Mouse (Mus musculus) limb, embryonic 12.5 days (tissue): ENCODE results near the gene Rpl38. TPM values are rescaled to one million over a fixed set of nuclear protein-coding genes. Genes with fewer than 3 reads are reported as not detected.
A peak's percentile ranks its signal among the peaks of the same experiment; 100 is the strongest.

Source experiments
- ATAC-seq: fragments of 200-750 bp; cut with Nextera tagmentation; 2 replicates; pipeline ENCODE4 v1.8.0; 2017; ENCODE audit warnings: low read depth, moderate TSS enrichment; ENCODE audit not compliant: insufficient number of reproducible peaks, insufficient read depth, low FRiP score, low TSS enrichment
- H3K27ac ChIP-seq: fragments of 300-500 bp; sonication (generic); 2 replicates; pipeline ENCODE4 v1.5.1; 2016; ENCODE audit warnings: mild to moderate bottlenecking, moderate library complexity
- H3K27me3 ChIP-seq: fragments of 300-500 bp; sonication (generic); 2 replicates; pipeline ENCODE4 v1.6.1; 2016; ENCODE audit warnings: mild to moderate bottlenecking, moderate library complexity
- H3K36me3 ChIP-seq: fragments of 300-500 bp; sonication (generic); 2 replicates; pipeline ENCODE4 v1.6.1; 2016; ENCODE audit warnings: mild to moderate bottlenecking, moderate library complexity
- H3K4me1 ChIP-seq: fragments of 300-500 bp; sonication (generic); replicated peaks from 2 replicates; pipeline ENCODE4 v1.6.1; 2016
- H3K4me2 ChIP-seq: fragments of 300-500 bp; sonication (generic); 2 replicates; pipeline ENCODE4 v1.6.1; 2016; ENCODE audit warnings: mild to moderate bottlenecking, moderate library complexity
- H3K4me3 ChIP-seq: fragments of 300-500 bp; sonication (generic); replicated peaks from 2 replicates; pipeline ENCODE4 v1.5.1; 2016; ENCODE audit warnings: mild to moderate bottlenecking
- H3K9ac ChIP-seq: fragments of 300-500 bp; sonication (generic); replicated peaks from 2 replicates; pipeline ENCODE4 v1.6.1; 2016; ENCODE audit warnings: mild to moderate bottlenecking, moderate library complexity
- H3K9me3 ChIP-seq: fragments of 300-500 bp; sonication (generic); 2 replicates; pipeline ENCODE4 v1.6.1; 2016; ENCODE audit warnings: mild to moderate bottlenecking, moderate library complexity
- WGBS: fragments of 180-500 bp; shearing (Covaris S2); methylation state at CpG from one replicate; pipeline ENCODE4 v1.1.7; 2016; 5-methylcytosine and 5-hydroxymethylcytosine counted together
- polyA plus RNA-seq: library from polyadenylated mRNA; unstranded; fragments of >200 nt; fragmentation: Nextera tagmentation; extraction: Ambion mirVana; gene quantifications from 2 replicates; pipeline ENCODE4 v1.2.1, GENCODE M21; 2016

Gene Rpl38
- polyA plus RNA-seq, 1 experiment from 2014 or later, result 981 TPM

DNA sequence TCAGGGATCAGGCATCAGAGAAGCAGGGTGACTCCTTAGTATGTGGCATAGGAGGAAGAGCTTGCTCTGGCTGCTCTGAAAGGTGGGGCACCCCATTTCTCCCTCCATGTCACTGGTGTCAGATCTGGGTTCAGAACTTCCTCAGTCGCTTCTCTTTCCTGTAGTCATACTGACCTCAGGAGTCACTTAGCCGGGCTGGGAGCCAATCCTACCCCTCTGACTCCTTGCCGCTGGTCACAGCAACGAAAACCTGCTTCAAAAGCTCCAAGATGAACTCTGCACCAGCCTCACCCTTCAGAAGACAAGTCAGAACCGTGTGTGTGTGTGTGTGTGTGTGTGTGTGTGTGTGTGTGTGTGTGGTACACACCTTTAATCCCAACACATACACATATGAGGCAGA is 38.0 kb downstream of the Rpl38 start:
- Histone ChIP-seq H3K36me3 (peaks cover 23% of the 10 kb centered on the region; the same call in 1 of the 2 replicates), H3K27ac (no peak overlapping the region), H3K4me2 (no peak overlapping the region), H3K4me1 (peaks cover 7% of the 10 kb centered on the region; the same call in 1 of the 2 replicates), H3K4me3 (no peak overlapping the region), H3K27me3 (no peaks in the 10 kb centered on the region), H3K9me3 (no peaks in the 10 kb centered on the region), H3K9ac (no peak overlapping the region)
- WGBS, result 87% methylated on average over 5 of the region's 5 CpGs
- no peak for ATAC-seq

DNA sequence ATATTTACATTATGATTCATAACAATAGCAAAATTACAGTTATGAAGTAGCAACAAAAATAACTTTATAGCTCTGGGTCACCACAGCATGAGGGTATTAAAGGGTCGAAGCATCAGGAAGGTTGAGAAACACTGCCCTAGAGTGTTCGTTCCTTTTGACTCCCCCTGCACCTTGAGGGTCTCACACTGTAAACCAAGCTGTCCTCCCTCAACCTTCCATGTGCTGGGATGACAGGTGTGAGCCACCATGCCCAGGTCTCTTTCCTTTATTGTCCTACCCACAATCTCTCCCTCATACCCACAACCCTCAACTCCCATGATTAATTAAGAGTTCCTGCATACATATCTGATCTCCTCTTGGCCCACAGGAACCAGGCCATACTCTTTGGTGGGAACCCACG is 43.1 kb downstream of the Rpl38 start:
- H3K4me2 ChIP-seq, result no peak overlapping the region
- H3K27me3 ChIP-seq, result no peaks in the 10 kb centered on the region
- no peaks in the 10 kb centered on the region for H3K4me1 ChIP-seq
- no peaks in the 10 kb centered on the region for H3K9me3 ChIP-seq
- WGBS, result 85% methylated on average over 3 of the region's 3 CpGs
- H3K36me3 ChIP-seq, result peaks cover 23% of the 10 kb centered on the region
- H3K4me3 ChIP-seq, result no peak overlapping the region
- no peak overlapping the region for H3K9ac ChIP-seq
- ATAC-seq, result no peak
- H3K27ac ChIP-seq, result no peak overlapping the region

DNA sequence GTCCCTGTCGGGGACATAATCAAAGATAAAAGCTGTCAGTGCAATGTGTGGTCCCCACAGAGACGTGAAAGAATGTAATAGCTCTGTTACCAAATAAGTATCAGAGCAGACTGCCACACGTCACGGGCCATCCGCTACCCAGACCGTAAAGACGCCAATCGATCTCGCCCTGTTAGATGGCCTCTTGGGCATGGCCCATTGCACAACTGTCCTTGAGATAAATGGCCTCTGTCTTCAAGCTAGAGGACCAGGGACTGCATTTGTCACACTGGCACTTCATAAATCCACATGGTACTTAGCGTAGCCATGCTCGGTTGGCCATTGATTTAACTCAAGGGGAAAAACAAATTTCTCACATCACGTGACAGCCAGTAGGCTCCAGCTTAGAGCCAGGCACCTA is 43.5 kb downstream of the Rpl38 start:
- WGBS, result 79% methylated on average over 12 of the region's 12 CpGs
- no peak overlapping the region for H3K27ac ChIP-seq
- no peak overlapping the region for H3K9ac ChIP-seq
- no peak for ATAC-seq
- no peak overlapping the region for H3K4me2 ChIP-seq
- H3K36me3 ChIP-seq, result peaks cover 23% of the 10 kb centered on the region
- no peaks in the 10 kb centered on the region for H3K9me3 ChIP-seq
- H3K4me3 ChIP-seq, result no peak overlapping the region
- H3K4me1 ChIP-seq, result no peaks in the 10 kb centered on the region
- no peaks in the 10 kb centered on the region for H3K27me3 ChIP-seq

DNA sequence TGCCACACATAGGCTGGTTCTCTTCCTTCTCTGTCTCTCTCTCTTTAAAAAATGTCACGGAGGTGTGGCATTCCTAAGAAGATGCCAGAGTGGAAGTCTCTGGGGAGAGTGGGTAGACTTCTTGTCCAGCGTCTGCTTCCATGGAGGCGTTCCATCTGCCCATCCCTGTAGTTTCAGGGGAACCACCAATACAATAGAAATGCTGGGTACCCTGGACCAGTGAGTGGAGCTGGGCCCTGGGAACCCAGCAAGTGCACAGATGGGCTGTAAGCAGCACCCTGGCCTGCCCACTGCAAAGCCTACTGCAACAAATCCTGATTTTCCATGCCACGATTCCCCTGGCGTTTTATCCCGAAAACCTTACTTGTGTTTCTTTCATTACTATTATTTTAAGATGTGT is 46.2 kb downstream of the Rpl38 start:
- no peak overlapping the region for H3K4me2 ChIP-seq
- ATAC-seq, result no peak
- H3K27me3 ChIP-seq, result no peaks in the 10 kb centered on the region
- no peak overlapping the region for H3K27ac ChIP-seq
- WGBS, result 86% methylated on average over 6 of the region's 6 CpGs
- H3K36me3 ChIP-seq, result peaks cover 10% of the 10 kb centered on the region; the same call in 1 of the 2 replicates
- no peaks in the 10 kb centered on the region for H3K4me1 ChIP-seq
- no peak overlapping the region for H3K9ac ChIP-seq
- H3K9me3 ChIP-seq, result no peaks in the 10 kb centered on the region
- H3K4me3 ChIP-seq, result no peak overlapping the region

GRCm38 (mm10) chr11:114715531-114715930 is 47.2 kb downstream of the Rpl38 start:
- H3K36me3 ChIP-seq, result peaks cover 6% of the 10 kb centered on the region; the same call in 1 of the 2 replicates
- no peaks in the 10 kb centered on the region for H3K4me1 ChIP-seq
- H3K4me2 ChIP-seq, result no peak overlapping the region
- WGBS, result 79% methylated on average over 7 of the region's 7 CpGs
- ATAC-seq, result no peak
- H3K27ac ChIP-seq, result 0 out of 2 replicates have a peak overlapping the region, but pooled peaks have one; percentile 5
- H3K27me3 ChIP-seq, result no peaks in the 10 kb centered on the region
- no peaks in the 10 kb centered on the region for H3K9me3 ChIP-seq
- H3K9ac ChIP-seq, result no peak overlapping the region
- H3K4me3 ChIP-seq, result no peak overlapping the region

DNA sequence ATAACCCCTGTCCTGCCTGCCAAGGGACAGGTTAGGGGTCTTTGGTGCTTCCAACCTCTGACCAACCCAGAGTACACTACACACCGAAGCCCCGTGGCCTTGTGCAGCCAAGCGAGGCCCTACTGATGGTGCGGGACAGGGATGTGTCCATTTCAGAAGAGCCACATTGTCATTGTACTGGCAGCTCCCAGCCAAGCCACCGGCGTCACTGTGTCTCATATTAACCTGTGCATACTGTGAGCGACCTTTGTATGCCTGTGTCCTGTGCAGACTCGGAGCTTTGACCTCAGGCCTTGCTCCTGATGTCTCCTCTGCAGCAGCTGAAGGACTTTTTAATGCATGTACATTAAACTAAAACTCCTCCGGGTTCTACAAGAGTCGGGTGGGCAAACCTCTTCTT is 52.2 kb downstream of the Rpl38 start:
- 91% methylated on average over 10 of the region's 10 CpGs for WGBS
- no peak for ATAC-seq

More for the DNA sequence above, 52.2 kb downstream of the Rpl38 start:
- Histone ChIP-seq H3K9ac (no peak overlapping the region), H3K4me3 (no peak overlapping the region), H3K9me3 (no peaks in the 10 kb centered on the region), H3K4me2 (no peak overlapping the region), H3K27me3 (no peaks in the 10 kb centered on the region), H3K36me3 (no peaks in the 10 kb centered on the region), H3K27ac (no peak overlapping the region), H3K4me1 (peaks cover 10% of the 10 kb centered on the region)

Other genes with a start within 250 kb of the Rpl38 start
- 9.9 and 10.0 TPM in 2 replicates for gene Ttyh2, start 6.9 kb downstream of the Rpl38 start, polyA plus RNA-seq
- 0.50 and 0.67 TPM in 2 replicates for gene Dnaic2, start 58.9 kb downstream of the Rpl38 start, polyA plus RNA-seq
- gene Kif19a, start 96.9 kb downstream of the Rpl38 start, polyA plus RNA-seq, result 0.06 TPM in 1 of 2 replicates, not detected in the other
- gene Btbd17, start 127.4 kb downstream of the Rpl38 start, polyA plus RNA-seq, result 1.5 TPM in 2 replicates
- gene Gpr142, start 130.4 kb downstream of the Rpl38 start, polyA plus RNA-seq, result not detected in 2 replicates
- gene Gprc5c, start 182.6 kb downstream of the Rpl38 start, polyA plus RNA-seq, result 50.7 and 53.8 TPM in 2 replicates
- 0.70 and 0.88 TPM in 2 replicates for gene Cd300a, start 221.5 kb downstream of the Rpl38 start, polyA plus RNA-seq